Mouse (Mus musculus): ENCODE results near the gene Dock10. TPM values are rescaled to one million over a fixed set of nuclear protein-coding genes. Genes with fewer than 3 reads are reported as not detected.

Gene Dock10
- polyA plus RNA-seq, 1 experiment from 2014 or later: 6.0 TPM

DNA sequence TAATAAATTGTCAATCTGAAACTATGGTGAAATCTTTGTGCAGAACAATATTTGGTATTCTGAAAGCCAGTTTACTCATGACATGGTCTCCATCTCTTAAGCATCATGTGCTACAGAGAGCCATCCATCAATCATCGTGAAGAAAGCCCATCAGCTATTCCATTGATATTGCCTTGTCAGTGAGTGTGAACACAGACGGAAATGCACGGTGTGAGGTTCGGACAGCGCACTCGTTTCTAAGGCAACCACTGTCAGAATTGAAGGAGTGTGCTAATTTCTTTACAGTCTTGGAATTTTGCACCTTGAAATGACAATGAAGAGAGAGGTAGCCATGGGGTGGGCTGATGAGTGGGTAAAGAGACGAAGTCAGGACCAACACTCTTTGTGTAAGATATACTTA, 259.1 kb downstream of the Dock10 start:
- Histone ChIP-seq H3K9ac (no peak overlapping the region), H3K4me3 (no peak overlapping the region), H3K27ac (no peak overlapping the region), H3K36me3 (no peaks in the 10 kb centered on the region), H3K9me3 (no peaks in the 10 kb centered on the region), H3K27me3 (no peaks in the 10 kb centered on the region), H3K4me2 (no peak overlapping the region), H3K4me1 (no peaks in the 10 kb centered on the region)
- WGBS: 83% methylated on average over 7 of the region's 7 CpGs
- no peak for ATAC-seq (ENCODE audit: insufficient number of reproducible peaks, low FRiP score, low TSS enrichment, low read depth)

DNA sequence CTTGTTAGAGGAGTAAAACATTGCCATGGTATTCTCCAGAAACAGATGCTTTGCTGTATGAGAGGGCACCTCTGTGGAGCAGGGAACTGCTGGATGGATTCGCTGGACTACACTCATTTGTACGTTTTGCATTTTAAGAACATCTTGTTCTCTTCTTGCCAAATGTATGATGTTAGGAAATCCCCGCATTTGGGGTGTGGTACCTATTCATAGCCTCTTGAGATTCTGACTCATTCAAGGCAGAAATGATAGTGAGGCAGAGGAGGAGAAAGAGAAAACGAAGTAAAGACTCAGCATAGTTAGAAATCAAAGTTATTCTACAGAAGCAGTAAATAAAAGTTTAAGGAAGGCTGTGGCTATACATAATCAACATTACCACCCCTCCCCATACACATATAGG, 262.0 kb downstream of the Dock10 start:
- Histone ChIP-seq H3K9ac (no peak overlapping the region), H3K36me3 (no peaks in the 10 kb centered on the region), H3K9me3 (no peaks in the 10 kb centered on the region), H3K4me2 (no peak overlapping the region), H3K4me3 (no peak overlapping the region), H3K4me1 (no peaks in the 10 kb centered on the region), H3K27me3 (no peaks in the 10 kb centered on the region), H3K27ac (no peak overlapping the region)
- 71% methylated on average over 4 of the region's 4 CpGs for WGBS
- no peak for ATAC-seq (ENCODE audit: insufficient number of reproducible peaks, low FRiP score, low TSS enrichment, low read depth)

DNA sequence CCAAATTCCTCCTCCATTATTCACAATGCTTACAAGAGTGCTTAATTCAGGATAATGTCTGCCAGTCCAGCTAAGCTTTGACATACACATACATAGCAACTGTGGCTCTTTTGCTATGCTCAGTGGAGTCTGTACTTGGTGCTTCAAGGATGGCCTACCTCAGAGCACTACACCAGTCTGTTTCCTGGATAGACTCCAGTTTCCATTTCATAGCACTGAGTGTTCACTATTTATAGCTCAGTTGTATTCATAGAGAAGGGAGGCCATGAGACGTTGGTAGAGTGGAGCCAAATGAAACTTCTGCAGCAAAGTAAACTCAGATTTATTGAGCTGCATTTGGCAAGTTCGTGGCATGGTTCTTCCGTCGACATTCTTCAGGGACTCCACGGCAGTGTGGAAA, 274.9 kb downstream of the Dock10 start:
- peak; percentile 65; the same call in 1 of the 2 replicates for ATAC-seq (ENCODE audit: insufficient number of reproducible peaks, low FRiP score, low TSS enrichment, low read depth)
- Histone ChIP-seq H3K4me2 (no peak overlapping the region), H3K9me3 (no peaks in the 10 kb centered on the region), H3K9ac (no peak overlapping the region), H3K27me3 (no peaks in the 10 kb centered on the region), H3K27ac (no peak overlapping the region), H3K4me1 (no peaks in the 10 kb centered on the region), H3K36me3 (no peaks in the 10 kb centered on the region), H3K4me3 (no peak overlapping the region)
- WGBS: 66% methylated on average over 5 of the region's 5 CpGs

DNA sequence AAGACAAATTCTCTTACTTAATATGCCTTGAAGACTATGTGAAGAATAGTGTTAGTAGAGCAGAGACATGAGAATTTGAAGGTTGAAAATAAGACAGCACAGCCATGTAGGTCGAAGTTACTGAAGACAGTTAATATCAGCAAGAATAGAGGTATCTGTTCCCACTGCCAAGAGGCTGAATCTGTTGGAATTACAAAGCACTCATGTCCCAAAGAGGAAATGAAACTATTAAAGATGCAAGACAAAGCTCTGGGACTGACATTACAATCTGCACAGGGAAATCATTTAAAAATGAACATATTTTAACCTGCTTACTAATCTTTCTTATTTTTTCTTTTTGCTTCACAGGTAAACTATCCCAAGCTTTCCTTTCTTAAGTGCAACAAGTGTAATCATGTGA, 283.4 kb downstream of the Dock10 start:
- no peak overlapping the region for H3K27ac ChIP-seq
- no peaks in the 10 kb centered on the region for H3K9me3 ChIP-seq
- no peak for ATAC-seq (ENCODE audit: insufficient number of reproducible peaks, low FRiP score, low TSS enrichment, low read depth)
- H3K4me1 ChIP-seq: no peaks in the 10 kb centered on the region
- no peak overlapping the region for H3K4me2 ChIP-seq
- H3K36me3 ChIP-seq: no peaks in the 10 kb centered on the region
- H3K9ac ChIP-seq: no peak overlapping the region
- H3K27me3 ChIP-seq: no peaks in the 10 kb centered on the region
- H3K4me3 ChIP-seq: no peak overlapping the region
- 68% methylated on average over 1 of the region's 1 CpGs for WGBS

DNA sequence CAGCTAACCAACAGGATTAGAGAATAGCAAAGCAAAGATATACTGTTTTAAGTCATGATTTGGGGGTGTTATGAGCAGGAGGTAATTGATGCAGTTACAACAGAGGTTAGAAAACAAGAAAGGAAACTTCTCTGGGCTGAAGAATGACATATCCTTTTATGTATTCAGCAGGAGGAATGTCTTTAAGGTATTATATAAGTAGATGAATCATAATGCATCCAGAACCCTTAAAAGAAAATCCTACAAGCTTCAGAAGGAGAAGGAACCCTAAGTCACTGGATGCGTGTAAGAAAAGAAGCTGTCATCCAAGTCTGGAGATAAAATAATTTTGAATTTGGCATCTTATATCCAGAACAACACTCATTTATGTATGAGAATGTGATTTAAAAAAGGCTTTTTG, 285.9 kb downstream of the Dock10 start:
- no peak overlapping the region for H3K27ac ChIP-seq
- no peaks in the 10 kb centered on the region for H3K4me1 ChIP-seq
- no peak for ATAC-seq (ENCODE audit: insufficient number of reproducible peaks, low FRiP score, low TSS enrichment, low read depth)
- H3K27me3 ChIP-seq: no peaks in the 10 kb centered on the region
- no peak overlapping the region for H3K9ac ChIP-seq
- 86% methylated on average over 1 of the region's 1 CpGs for WGBS
- no peaks in the 10 kb centered on the region for H3K9me3 ChIP-seq
- H3K36me3 ChIP-seq: no peaks in the 10 kb centered on the region
- no peak overlapping the region for H3K4me2 ChIP-seq
- no peak overlapping the region for H3K4me3 ChIP-seq

DNA sequence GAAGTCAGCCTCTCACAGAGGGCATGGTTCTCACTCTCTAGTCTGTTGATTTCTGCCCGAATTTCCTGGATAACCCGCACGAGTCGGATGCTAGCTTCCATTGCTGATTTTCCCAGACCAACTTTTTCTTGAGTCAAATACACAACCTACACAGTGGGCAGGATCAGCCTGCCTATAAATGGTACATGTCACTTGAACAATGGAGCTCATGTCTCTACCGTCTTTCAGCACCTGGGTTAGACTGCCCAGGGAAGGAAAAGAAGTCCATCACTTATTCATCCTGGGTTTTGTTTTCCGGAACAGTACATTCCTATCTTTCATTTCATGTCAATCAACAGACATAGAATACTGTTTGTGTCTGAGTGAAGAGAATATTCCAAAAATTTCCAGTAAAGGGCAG, 297.0 kb downstream of the Dock10 start, which contains the start of gene Gm45261:
TSS of gene Gm45261 (minus strand) at position 101 of the 400 bp plus-strand sequence.
- H3K4me2 ChIP-seq: no peak within 1 kb of the TSS
- no peak within 1 kb of the TSS for H3K27ac ChIP-seq
- no peaks in the 10 kb centered on the region for H3K4me1 ChIP-seq
- 86% methylated on average over 6 of the region's 6 CpGs for WGBS
- H3K9ac ChIP-seq: no peak within 1 kb of the TSS
- ATAC-seq (ENCODE audit: insufficient number of reproducible peaks, low FRiP score, low TSS enrichment, low read depth): no peak
- H3K4me3 ChIP-seq: no peak within 1 kb of the TSS
- no peaks in the 10 kb centered on the region for H3K9me3 ChIP-seq
- no peaks in the 10 kb centered on the region for H3K36me3 ChIP-seq
- H3K27me3 ChIP-seq: no peaks in the 10 kb centered on the region

DNA sequence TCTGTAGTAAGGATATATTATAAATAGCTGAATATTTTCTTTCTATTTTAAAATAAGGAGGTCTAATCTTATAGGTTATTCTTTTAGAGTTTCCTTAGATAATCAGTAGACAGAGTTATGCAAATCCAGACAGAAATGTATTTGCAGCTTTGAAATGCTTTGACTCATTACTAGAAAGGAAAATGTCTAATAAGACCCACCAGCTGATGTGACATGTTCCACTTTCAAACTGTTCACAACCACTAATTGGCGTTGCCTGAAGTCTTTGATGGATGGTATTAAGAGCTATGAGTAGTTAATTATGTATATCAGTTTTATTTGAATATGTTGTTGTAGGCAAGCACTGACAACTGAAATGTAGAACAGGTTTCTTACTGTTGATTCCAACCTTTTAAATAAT, 298.4 kb downstream of the Dock10 start:
- H3K27ac ChIP-seq: no peak overlapping the region
- 76% methylated on average over 1 of the region's 1 CpGs for WGBS
- H3K9me3 ChIP-seq: no peaks in the 10 kb centered on the region
- ATAC-seq (ENCODE audit: insufficient number of reproducible peaks, low FRiP score, low TSS enrichment, low read depth): no peak
- no peaks in the 10 kb centered on the region for H3K4me1 ChIP-seq
- H3K4me2 ChIP-seq: no peak overlapping the region
- no peaks in the 10 kb centered on the region for H3K27me3 ChIP-seq
- no peaks in the 10 kb centered on the region for H3K36me3 ChIP-seq
- no peak overlapping the region for H3K4me3 ChIP-seq
- no peak overlapping the region for H3K9ac ChIP-seq

DNA sequence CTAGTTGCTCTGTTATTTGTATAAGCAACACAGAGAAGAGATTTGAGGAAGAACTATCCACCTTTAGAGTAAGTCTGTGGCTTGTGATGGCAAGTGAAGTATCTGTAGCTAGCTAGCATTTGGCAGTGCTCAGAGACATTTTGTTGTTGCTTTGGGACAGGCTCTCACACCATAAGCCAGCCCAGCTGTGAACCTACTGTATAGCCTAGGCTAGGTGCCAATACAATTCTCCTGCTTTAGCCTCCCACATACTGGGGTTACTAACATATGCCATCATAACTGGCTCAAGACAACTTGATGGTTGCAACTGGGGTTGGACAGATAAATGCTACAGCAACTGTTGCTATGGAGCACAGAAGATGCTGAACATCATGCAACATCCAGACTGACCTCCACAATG, 298.9 kb downstream of the Dock10 start:
- Histone ChIP-seq H3K4me2 (no peak overlapping the region), H3K9ac (no peak overlapping the region), H3K27me3 (no peaks in the 10 kb centered on the region), H3K4me1 (no peaks in the 10 kb centered on the region), H3K27ac (no peak overlapping the region), H3K4me3 (no peak overlapping the region), H3K36me3 (no peaks in the 10 kb centered on the region), H3K9me3 (no peaks in the 10 kb centered on the region)
- ATAC-seq (ENCODE audit: insufficient number of reproducible peaks, low FRiP score, low TSS enrichment, low read depth): no peak

DNA sequence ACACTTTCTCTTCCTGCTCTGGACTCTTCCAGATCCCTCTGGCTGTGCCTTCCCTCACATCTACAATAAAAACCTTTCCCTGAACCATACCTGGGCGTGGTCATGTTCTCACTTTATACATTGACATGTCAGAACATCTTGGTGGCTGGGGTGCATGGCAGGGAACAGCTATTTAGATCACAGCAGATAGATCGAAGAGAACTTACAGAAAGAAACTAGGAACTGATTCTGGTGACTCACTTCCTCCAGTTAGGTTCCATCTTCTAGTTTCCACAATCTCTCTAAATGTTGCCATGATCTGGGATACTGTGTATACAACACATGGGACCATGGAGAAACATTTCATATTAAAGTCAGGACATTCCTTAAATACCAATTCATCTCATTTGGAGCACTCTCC, 304.4 kb downstream of the Dock10 start:
- H3K4me1 ChIP-seq: no peaks in the 10 kb centered on the region
- no peak overlapping the region for H3K4me3 ChIP-seq
- no peaks in the 10 kb centered on the region for H3K27me3 ChIP-seq
- no peaks in the 10 kb centered on the region for H3K9me3 ChIP-seq
- no peak overlapping the region for H3K9ac ChIP-seq
- no peak for ATAC-seq (ENCODE audit: insufficient number of reproducible peaks, low FRiP score, low TSS enrichment, low read depth)
- no peak overlapping the region for H3K27ac ChIP-seq
- H3K36me3 ChIP-seq: no peaks in the 10 kb centered on the region
- H3K4me2 ChIP-seq: no peak overlapping the region
- 72% methylated on average over 2 of the region's 2 CpGs for WGBS

DNA sequence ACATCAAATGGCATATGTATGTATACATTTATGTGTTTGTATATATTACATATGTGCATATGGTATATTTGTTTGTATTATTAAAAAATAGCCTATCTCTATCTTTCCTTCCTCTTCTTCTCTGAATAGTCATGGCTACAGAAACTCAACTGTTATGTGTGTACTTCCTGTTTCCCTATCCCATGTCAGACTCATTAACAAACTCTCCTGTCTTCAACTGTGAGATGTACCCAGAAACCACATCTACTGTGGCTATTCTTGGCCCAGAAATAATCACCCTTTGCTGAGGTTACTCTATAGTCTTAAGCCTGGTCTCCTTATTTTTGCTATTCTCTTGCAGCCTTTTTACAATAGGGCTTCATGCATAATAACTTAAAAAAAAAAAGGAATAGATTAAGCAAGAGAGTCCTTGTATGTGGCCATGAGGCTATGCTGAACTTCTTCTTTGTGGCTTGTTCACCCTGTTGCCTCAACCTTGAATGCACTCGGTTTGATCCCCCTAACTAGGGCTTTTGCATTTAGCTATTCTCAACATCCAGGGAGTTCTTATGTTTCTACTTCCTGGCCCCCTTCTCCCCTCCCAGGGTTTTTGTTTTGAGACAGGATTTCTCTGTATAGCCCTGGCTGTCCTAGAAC, 306.3 kb downstream of the Dock10 start:
- Histone ChIP-seq H3K9me3 (no peaks in the 10 kb centered on the region), H3K9ac (no peak overlapping the region), H3K4me1 (no peaks in the 10 kb centered on the region), H3K36me3 (no peaks in the 10 kb centered on the region), H3K4me3 (no peak overlapping the region), H3K27ac (no peak overlapping the region), H3K4me2 (no peak overlapping the region), H3K27me3 (no peaks in the 10 kb centered on the region)
- no peak for ATAC-seq (ENCODE audit: insufficient number of reproducible peaks, low FRiP score, low TSS enrichment, low read depth)
- WGBS: 75% methylated on average over 1 of the region's 1 CpGs

All from limb, embryonic 15.5 days (tissue).